Mouse (Mus musculus) midbrain, embryonic 12.5 days (tissue): ENCODE data around the gene Aasdh. TPM values are rescaled to one million over a fixed set of nuclear protein-coding genes. Genes with fewer than 3 reads are reported as not detected.

Source experiments
- ATAC-seq: fragments of 200-750 bp; cut with Nextera tagmentation; 2 replicates; pipeline ENCODE4 v1.8.0; 2017; ENCODE audit warnings: low read depth, moderate TSS enrichment, moderate library complexity; ENCODE audit not compliant: low FRiP score
- H3K27ac ChIP-seq: fragments of 300-500 bp; sonication (generic); replicated peaks from 2 replicates; pipeline ENCODE4 v1.5.1; 2016; ENCODE audit warnings: mild to moderate bottlenecking
- H3K27me3 ChIP-seq: fragments of 300-500 bp; sonication (generic); 2 replicates; pipeline ENCODE4 v1.6.1; 2016; ENCODE audit warnings: mild to moderate bottlenecking
- H3K36me3 ChIP-seq: fragments of 300-500 bp; sonication (generic); 2 replicates; pipeline ENCODE4 v1.6.1; 2016
- H3K4me1 ChIP-seq: fragments of 300-500 bp; sonication (generic); 2 replicates; pipeline ENCODE4 v1.6.1; 2016
- H3K4me2 ChIP-seq: fragments of 300-500 bp; sonication (generic); replicated peaks from 2 replicates; pipeline ENCODE4 v1.6.1; 2016; ENCODE audit warnings: mild to moderate bottlenecking, moderate library complexity
- H3K4me3 ChIP-seq: fragments of 300-500 bp; sonication (generic); 2 replicates; pipeline ENCODE4 v1.5.1; 2016; ENCODE audit warnings: mild to moderate bottlenecking
- H3K9ac ChIP-seq: fragments of 300-500 bp; sonication (generic); replicated peaks from 2 replicates; pipeline ENCODE4 v1.6.1; 2016; ENCODE audit warnings: mild to moderate bottlenecking, moderate library complexity
- H3K9me3 ChIP-seq: fragments of 300-500 bp; sonication (generic); 2 replicates; pipeline ENCODE4 v1.6.1; 2016; ENCODE audit warnings: mild to moderate bottlenecking
- WGBS: fragments of 180-500 bp; shearing (Covaris S2); methylation state at CpG from one replicate; pipeline ENCODE4 v1.1.7; 2016; 5-methylcytosine and 5-hydroxymethylcytosine counted together
- polyA plus RNA-seq: library from polyadenylated mRNA; unstranded; fragments of >200 nt; fragmentation: Nextera tagmentation; extraction: Ambion mirVana; gene quantifications from 2 replicates; pipeline ENCODE4 v1.2.1, GENCODE M21; 2016

The Aasdh gene
- polyA plus RNA-seq, 1 experiment from 2014 or later: 19.9 TPM

- Histone ChIP-seq H3K9me3 (no peaks in the 10 kb centered on the region), H3K4me2 (peak overlapping the region; percentile 41), H3K36me3 (peaks cover 49% of the 10 kb centered on the region), H3K27me3 (peaks cover 43% of the 10 kb centered on the region), H3K27ac (no peak overlapping the region), H3K9ac (no peak overlapping the region), H3K4me1 (peaks cover 16% of the 10 kb centered on the region), H3K4me3 (0 out of 2 replicates have a peak overlapping the region, but pooled peaks have one; percentile 19)
- WGBS: 21% methylated on average over 25 of the region's 25 CpGs
- ATAC-seq: no peak
Measured at GRCm38 (mm10) chr5:76855829-76856600, 49.3 kb downstream of the Aasdh start.

- no peak overlapping the region for H3K27ac ChIP-seq
- H3K9me3 ChIP-seq: no peaks in the 10 kb centered on the region
- peak; percentile 87 for ATAC-seq
- peaks cover 34% of the 10 kb centered on the region for H3K36me3 ChIP-seq
- H3K4me3 ChIP-seq: no peak overlapping the region
- no peak overlapping the region for H3K4me2 ChIP-seq
- H3K27me3 ChIP-seq: peaks cover 40% of the 10 kb centered on the region
- WGBS: 12% methylated on average over 10 of the region's 10 CpGs
- H3K9ac ChIP-seq: no peak overlapping the region
- H3K4me1 ChIP-seq: peaks cover 22% of the 10 kb centered on the region
Measured at GRCm38 (mm10) chr5:76853549-76853948, 51.8 kb downstream of the Aasdh start.

GRCm38 (mm10) chr5:76851316-76851715 is 54.0 kb downstream of the Aasdh start:
- no peak overlapping the region for H3K4me3 ChIP-seq
- 76% methylated on average over 4 of the region's 4 CpGs for WGBS
- peaks cover 21% of the 10 kb centered on the region for H3K36me3 ChIP-seq
- H3K4me1 ChIP-seq: peaks cover 14% of the 10 kb centered on the region
- H3K9ac ChIP-seq: no peak overlapping the region
- H3K9me3 ChIP-seq: no peaks in the 10 kb centered on the region
- H3K27me3 ChIP-seq: peaks cover 18% of the 10 kb centered on the region
- ATAC-seq: no peak
- H3K4me2 ChIP-seq: no peak overlapping the region
- H3K27ac ChIP-seq: no peak overlapping the region; the same call in 1 of the 2 replicates

- 93% methylated on average over 6 of the region's 6 CpGs for WGBS
Measured at GRCm38 (mm10) chr5:76847106-76847505, 58.2 kb downstream of the Aasdh start.

GRCm38 (mm10) chr5:76844618-76845186 is 60.6 kb downstream of the Aasdh start:
- peaks cover 18% of the 10 kb centered on the region; the same call in 1 of the 2 replicates for H3K36me3 ChIP-seq
- H3K9ac ChIP-seq: no peak overlapping the region
- H3K4me3 ChIP-seq: no peak overlapping the region
- H3K9me3 ChIP-seq: no peaks in the 10 kb centered on the region
- no peak overlapping the region for H3K4me2 ChIP-seq
- peaks cover 12% of the 10 kb centered on the region for H3K4me1 ChIP-seq
- ATAC-seq: no peak
- H3K27ac ChIP-seq: peak overlapping the region; percentile 30; the same call in 1 of the 2 replicates
- H3K27me3 ChIP-seq: no peaks in the 10 kb centered on the region
- WGBS: 72% methylated on average over 14 of the region's 14 CpGs

More at GRCm38 (mm10) chr5:76847106-76847505, 58.2 kb downstream of the Aasdh start:
- Histone ChIP-seq H3K4me1 (peaks cover 19% of the 10 kb centered on the region), H3K27me3 (no peaks in the 10 kb centered on the region), H3K9me3 (no peaks in the 10 kb centered on the region), H3K36me3 (peaks cover 14% of the 10 kb centered on the region; the same call in 1 of the 2 replicates), H3K9ac (no peak overlapping the region), H3K4me2 (no peak overlapping the region), H3K27ac (no peak overlapping the region), H3K4me3 (no peak overlapping the region)
- no peak for ATAC-seq

- Histone ChIP-seq H3K27me3 (no peaks in the 10 kb centered on the region), H3K4me3 (no peak overlapping the region), H3K9me3 (no peaks in the 10 kb centered on the region), H3K36me3 (peaks cover 14% of the 10 kb centered on the region; the same call in 1 of the 2 replicates), H3K4me1 (peaks cover 12% of the 10 kb centered on the region), H3K9ac (no peak overlapping the region), H3K4me2 (no peak overlapping the region), H3K27ac (no peak overlapping the region)
- 91% methylated on average over 9 of the region's 9 CpGs for WGBS
- ATAC-seq: peak; percentile 50; the same call in 1 of the 2 replicates
Measured at GRCm38 (mm10) chr5:76843851-76844419, 61.4 kb downstream of the Aasdh start.

GRCm38 (mm10) chr5:76843448-76843847 is 61.9 kb downstream of the Aasdh start:
- no peak for ATAC-seq
- peaks cover 9% of the 10 kb centered on the region; the same call in 1 of the 2 replicates for H3K36me3 ChIP-seq
- no peak overlapping the region for H3K4me2 ChIP-seq
- H3K27ac ChIP-seq: no peak overlapping the region
- WGBS: 25% methylated on average over 4 of the region's 4 CpGs
- no peaks in the 10 kb centered on the region for H3K9me3 ChIP-seq
- H3K4me1 ChIP-seq: peaks cover 12% of the 10 kb centered on the region
- H3K27me3 ChIP-seq: no peaks in the 10 kb centered on the region
- no peak overlapping the region for H3K9ac ChIP-seq
- H3K4me3 ChIP-seq: no peak overlapping the region

- Histone ChIP-seq H3K9ac (no peak overlapping the region), H3K4me3 (no peak overlapping the region), H3K4me1 (peaks cover 12% of the 10 kb centered on the region), H3K36me3 (peaks cover 9% of the 10 kb centered on the region; the same call in 1 of the 2 replicates), H3K4me2 (no peak overlapping the region), H3K9me3 (no peaks in the 10 kb centered on the region), H3K27ac (no peak overlapping the region), H3K27me3 (no peaks in the 10 kb centered on the region)
- no peak for ATAC-seq
- 75% methylated on average over 2 of the region's 2 CpGs for WGBS
Measured at GRCm38 (mm10) chr5:76841859-76842258, 63.5 kb downstream of the Aasdh start.

GRCm38 (mm10) chr5:76839786-76840185 is 65.5 kb downstream of the Aasdh start:
- no peak overlapping the region for H3K4me3 ChIP-seq
- ATAC-seq: no peak
- 87% methylated on average over 6 of the region's 6 CpGs for WGBS

GRCm38 (mm10) chr5:76837018-76837417 is 68.3 kb downstream of the Aasdh start:
- no peaks in the 10 kb centered on the region for H3K9me3 ChIP-seq
- H3K36me3 ChIP-seq: peaks cover 5% of the 10 kb centered on the region; the same call in 1 of the 2 replicates
- ATAC-seq: no peak
- H3K4me3 ChIP-seq: no peak overlapping the region
- H3K4me1 ChIP-seq: peaks cover 7% of the 10 kb centered on the region; the same call in 1 of the 2 replicates
- 56% methylated on average over 5 of the region's 5 CpGs for WGBS
- no peak overlapping the region for H3K27ac ChIP-seq
- H3K27me3 ChIP-seq: no peaks in the 10 kb centered on the region
- no peak overlapping the region for H3K4me2 ChIP-seq
- no peak overlapping the region for H3K9ac ChIP-seq

More at GRCm38 (mm10) chr5:76839786-76840185, 65.5 kb downstream of the Aasdh start:
- Histone ChIP-seq H3K4me1 (peaks cover 7% of the 10 kb centered on the region), H3K27me3 (no peaks in the 10 kb centered on the region), H3K36me3 (peaks cover 5% of the 10 kb centered on the region; the same call in 1 of the 2 replicates), H3K9ac (no peak overlapping the region), H3K9me3 (no peaks in the 10 kb centered on the region), H3K4me2 (no peak overlapping the region), H3K27ac (no peak overlapping the region)

- Histone ChIP-seq H3K9ac (no peak overlapping the region), H3K4me3 (no peak overlapping the region), H3K27ac (no peak overlapping the region), H3K27me3 (no peaks in the 10 kb centered on the region), H3K9me3 (no peaks in the 10 kb centered on the region), H3K36me3 (peaks cover 13% of the 10 kb centered on the region), H3K4me1 (peaks cover 24% of the 10 kb centered on the region; the same call in 1 of the 2 replicates), H3K4me2 (no peak overlapping the region)
- 75% methylated on average over 17 of the region's 17 CpGs for WGBS
- no peak for ATAC-seq
Measured at GRCm38 (mm10) chr5:76832529-76833210, 72.6 kb downstream of the Aasdh start.
